Mouse (Mus musculus) frontal cortex, postnatal 10 days (tissue): ENCODE measurements at regions not wholly inside any gene's neighbourhood (a gene's known extent, or its start where the extent isn't known, plus 50 kb on each side); places are given as distances from the start of the nearest gene placed in this dataset.
"Not testable (repeated sequence)": the region's sequence is repeated elsewhere in the genome, so short reads cannot be mapped to it uniquely, and the experiment has no call there.

Source experiments
- DNase-seq, 2 experiments: peaks; one replicate each; pipeline ENCODE4 v3.0.0; 2022; ENCODE audit warnings: low spot score in 2 of 2, mixed read lengths in 1 of 2

DNA sequence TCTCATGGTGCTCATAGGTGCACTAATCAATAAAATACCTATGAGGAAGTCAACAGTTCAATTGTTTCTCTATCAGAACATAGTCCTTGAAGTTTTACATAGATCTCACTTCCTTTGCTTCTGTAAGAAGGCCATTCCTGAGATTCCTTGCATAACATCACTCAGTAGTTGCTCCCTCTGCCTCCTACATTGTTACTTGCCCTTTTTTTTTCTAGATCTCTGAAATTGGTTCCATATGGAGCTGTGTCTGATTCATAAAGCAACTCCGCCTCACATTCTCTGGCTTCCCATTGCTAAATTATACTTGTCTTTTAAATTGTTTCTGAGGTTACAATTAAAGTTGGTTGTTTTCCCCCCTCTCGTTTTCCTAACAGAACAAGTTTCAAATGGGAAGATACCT, 1000.7 kb downstream of the Ttll7 start:
- no peak for DNase-seq

- no peak for DNase-seq
Observed at GRCm38 (mm10) chr3:147841357-147841756, 989.2 kb downstream of the Ttll7 start.

DNA sequence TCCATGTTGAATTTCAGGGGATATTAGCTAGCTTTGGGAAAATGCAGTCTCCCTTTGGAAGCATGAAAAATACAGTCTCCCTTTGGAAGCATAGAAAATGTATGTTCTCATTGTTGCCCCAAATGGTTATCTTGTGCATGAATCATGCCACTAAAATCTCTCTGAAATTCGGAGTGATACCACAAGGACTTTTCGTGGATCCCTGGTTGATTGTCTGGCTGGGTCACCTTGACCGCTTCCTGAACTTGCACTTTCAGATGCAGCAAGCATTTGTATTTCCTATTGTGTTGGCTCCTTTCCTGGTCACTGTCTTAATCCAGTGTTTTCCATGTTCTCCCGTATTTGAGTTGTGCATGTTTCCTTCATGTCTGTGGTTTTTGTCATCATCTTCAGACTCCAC, 986.6 kb downstream of the Ttll7 start:
- DNase-seq: no peak

DNA sequence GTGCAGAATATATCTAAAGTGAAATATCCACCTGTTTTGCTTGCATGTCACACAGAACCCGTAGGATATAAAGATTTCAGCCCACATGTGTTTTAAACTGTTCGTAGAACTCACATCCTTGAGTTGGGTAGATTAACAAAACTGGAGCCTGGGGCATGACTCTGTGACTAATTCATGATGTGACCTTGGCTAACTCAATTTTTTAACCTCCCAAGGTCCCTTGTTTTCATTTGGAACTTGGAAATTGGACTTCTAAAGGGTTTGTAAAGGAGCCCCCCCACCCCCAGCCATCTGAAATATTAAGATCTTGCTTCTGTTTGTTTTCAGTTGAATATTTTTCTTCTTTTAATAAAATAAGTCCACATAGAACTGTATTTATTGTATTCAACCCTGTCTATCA, 983.5 kb downstream of the Ttll7 start:
- DNase-seq: no peak

GRCm38 (mm10) chr3:147825337-147825736, 973.2 kb downstream of the Ttll7 start:
- DNase-seq: no peak

DNA sequence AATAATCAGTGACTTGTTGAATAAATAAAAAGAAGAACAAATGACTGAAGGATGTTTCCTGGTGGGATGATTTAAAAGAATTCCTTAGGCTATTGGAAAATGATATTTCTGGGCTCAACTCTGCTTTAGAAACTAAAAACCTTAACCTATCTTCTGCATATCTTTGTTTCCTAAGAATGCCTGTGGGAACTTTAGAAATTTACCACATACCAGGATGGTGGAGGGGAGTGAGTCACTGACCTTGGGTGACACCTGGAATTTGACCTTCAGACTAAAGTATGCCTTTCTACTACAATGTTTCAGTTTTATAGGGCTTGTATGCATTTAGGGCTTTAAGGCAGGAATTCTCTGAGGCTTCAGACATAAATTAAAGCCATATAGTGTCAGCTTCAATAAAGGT, 972.3 kb downstream of the Ttll7 start:
- DNase-seq: no peak

GRCm38 (mm10) chr3:147814080-147814650, 962.0 kb downstream of the Ttll7 start:
- no peak for DNase-seq

DNA sequence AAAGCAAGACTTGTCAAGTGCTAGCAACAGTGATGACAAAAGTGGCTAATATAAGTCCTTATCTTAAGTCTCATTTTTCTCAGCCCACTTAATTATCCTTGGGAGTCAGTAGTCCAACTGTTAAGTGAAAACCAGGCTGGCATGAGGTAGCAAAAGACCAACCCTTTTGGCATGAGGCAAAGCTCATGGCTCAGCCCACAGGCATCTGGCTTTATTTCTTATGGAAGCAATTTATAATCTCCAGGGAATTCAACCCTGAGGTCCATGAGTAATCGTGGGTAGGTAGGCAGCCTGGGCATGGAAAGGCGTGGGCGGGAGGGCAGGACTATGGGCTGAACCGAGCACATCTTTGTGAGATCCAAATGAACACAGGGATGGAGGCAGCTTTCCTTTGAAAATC, 950.4 kb downstream of the Ttll7 start:
- no peak for DNase-seq

DNA sequence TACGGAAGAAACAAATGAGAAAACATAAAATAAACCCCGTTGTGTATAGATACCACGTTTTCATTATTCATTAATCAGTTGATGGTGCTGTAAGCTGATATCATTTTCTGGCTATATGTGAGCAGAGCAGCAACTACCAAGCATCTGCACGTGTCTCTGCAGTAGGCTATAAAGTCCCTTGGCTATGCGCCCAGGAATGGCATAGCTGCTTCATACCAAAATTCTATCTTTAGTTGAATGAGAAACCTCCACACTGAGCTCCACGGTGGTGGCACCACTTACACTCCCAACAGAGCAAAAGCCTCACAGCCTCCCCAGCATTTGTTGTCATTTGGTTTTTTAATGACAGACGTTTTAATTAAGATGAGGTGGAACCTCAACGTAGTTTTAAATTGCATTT, 944.4 kb downstream of the Ttll7 start:
- DNase-seq: no peak

GRCm38 (mm10) chr3:147795116-147795515, 942.9 kb downstream of the Ttll7 start:
- no peak for DNase-seq

DNA sequence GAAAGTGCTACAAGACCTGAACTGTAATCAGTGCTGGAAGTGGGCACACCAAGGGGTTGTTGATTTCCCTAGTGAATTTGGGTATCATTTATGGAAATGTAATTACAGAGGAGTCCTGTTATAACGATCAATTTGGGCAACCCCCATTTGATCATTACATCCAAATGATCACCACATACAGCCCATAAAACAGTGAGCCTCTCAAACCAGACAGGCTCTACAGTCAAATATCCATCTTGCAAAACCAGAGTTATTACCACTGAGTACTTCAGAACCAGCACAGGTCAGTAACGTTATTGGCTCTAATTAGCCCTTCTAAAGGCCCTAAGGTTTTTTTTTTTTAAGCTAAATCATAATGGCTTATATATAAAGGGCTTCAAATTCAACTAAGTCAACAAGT, 934.4 kb downstream of the Ttll7 start:
- no peak for DNase-seq

DNA sequence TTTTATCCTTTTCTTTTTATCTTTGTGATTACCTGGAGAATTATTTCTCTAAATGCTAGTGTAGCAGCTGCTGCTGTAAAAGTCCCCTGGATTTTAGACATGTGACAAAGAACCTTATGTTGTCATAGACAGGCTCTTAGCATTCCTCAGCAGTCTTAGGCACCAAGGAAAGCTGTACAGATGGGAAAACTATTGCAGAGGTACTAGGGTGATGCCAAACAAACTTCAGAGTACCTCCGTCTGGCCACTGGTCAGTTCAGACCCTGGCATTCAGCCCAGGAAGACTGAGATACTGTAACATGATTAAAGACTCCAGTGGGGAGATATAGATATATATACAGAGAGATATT, 898.6 kb downstream of the Ttll7 start:
- no peak for DNase-seq

DNA sequence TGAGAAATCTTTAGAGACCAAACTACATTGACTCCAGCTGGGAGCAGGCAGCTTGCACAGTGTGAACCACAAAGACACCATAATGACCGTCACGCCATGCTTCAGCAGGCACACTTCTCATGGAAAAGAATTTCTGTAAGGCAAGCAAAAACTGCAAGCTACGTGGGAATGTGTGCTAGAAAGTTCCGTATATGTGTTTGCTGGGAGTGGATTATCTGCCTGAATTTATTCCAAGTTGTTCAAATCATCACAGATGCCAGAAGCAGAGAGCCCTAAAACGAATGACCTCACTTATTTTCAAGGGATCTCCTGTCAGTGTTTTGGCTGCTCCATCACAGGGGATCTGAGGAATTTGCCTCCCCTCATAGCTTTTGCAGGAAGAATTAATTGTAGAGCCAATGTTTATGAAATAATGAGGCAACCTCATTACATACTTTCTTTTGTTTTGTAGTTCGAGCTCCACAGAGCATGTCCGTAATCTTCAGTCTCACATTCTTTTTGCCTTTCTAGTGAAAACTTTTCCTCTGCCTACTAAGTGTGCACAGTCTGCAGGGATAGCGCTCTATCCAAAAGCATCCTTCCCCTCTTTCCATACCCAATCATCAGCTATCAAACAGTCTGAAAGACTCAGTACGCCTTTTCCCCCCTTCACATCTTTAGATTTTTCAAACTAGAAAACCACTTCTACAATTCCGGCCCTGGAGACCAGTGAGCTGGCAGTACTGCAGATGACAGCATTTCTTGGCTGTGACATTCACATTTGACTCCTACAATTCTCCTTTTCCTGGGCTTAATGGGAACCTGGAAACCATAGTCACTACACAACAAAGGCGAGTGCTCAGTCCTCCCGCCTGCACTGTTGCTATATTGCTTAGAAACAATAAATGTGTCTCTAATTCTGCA, 898.0 kb downstream of the Ttll7 start:
- DNase-seq: no peak

DNA sequence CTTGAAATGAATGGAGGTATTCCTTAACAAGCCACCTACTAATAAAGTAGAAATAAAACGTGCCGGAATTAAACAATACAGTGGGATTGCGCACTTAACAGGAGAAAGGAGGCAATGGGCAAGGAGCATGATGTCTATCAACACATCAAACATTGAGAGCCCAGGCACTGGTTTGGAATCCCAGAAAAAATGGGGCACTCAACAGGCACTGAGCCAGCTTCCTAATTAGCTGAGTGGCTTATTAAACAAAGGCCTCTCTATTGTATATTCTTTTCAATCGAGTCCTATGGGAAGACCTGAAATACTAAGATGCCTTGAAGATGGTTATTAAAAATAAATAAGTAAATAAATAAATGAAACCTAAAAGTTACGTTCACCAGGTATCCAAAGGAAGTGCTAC, 897.3 kb downstream of the Ttll7 start:
- DNase-seq: no peak

DNA sequence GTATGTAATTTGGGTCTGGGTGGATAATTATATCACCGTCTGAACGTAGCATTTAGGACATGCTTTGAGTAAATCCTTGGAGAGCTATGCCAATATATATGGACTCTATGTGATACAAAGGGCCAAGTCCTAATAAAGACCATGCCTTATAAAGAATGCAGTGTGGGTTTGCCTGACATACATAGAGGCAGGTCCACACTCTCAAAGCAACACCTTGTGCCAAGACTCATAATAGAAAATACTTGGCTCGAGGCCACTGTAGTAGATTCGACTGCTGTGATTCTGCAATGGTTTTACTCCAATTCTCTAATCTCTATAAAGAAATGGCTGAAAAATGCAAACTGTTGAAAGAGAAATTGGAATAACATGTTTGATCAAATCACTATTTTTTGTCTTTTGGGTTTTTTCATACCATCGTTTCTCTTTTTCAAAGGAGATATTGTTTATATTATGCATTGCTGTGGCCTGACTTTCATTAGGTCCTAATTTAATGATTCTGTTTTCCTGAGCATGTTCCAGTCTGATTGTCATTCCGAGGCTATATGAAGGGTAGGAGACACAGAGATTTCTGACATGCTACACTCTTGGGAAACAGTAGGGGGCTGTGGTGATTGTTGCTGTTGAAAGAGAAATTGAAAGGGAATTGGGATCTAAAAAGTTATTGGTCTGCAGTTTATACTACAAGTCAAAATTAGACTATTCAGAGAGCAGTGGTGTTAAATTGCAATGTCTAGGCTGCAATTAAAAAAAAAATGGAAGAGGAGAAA, 884.7 kb downstream of the Ttll7 start:
- DNase-seq: no peak

DNA sequence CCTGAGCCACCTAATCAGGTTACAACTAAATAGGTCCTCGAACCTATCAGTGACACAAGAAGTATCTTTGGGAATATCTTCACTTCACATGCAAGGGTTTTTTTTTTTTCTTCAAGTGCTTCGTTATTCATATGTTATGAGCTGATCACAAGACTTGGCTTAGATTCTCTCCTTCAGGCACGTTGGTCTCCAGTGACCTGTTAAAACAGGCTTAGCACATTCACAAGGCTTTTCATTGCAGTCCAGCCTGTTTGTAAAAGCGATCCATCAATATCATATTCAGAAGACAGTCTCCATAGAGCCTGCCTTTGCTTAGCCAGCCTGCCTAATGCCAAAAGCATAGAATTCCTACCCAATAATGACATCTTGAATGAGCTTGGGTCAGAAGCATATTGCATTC, 864.2 kb downstream of the Ttll7 start:
- no peak for DNase-seq

DNA sequence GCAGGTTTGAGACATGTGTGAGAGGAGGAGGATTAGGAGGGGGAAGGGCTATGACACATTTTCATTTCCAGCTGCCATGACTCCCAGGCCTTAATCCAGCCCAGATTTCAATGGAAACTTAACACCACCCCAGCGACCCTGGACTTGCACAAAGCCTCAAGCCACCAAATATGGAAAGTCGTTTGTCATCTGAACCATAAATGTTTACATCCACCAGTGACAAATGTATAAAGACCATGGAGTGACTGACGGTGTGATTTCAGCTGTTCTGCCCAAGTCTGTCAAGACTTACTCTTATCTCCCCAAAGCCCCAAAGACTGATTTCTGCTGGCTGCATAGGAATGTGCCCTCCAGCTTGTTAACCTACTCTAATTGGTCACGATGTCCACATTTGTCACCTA, 855.2 kb downstream of the Ttll7 start:
- DNase-seq: no peak

DNA sequence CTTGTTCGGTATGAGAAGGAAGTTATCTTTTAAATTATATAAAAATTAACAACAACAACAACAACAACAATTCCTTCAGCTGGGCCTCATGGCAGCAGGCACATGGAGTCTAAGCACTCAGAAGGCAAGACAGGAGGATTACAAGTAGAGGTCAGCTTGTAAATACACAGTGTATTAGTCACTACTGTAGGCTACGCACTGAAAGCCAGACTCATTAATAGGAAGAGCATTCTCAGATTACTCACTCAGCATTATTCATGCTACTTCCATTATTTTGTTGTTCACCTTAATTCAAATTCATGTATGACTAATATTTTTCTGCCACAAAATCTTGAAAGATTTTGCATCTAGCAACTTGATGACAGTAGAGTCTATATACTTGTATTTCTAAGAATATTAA, 831.6 kb downstream of the Ttll7 start:
- no peak for DNase-seq

- no peak for DNase-seq
Observed at GRCm38 (mm10) chr3:147680299-147680698, 828.1 kb downstream of the Ttll7 start.

GRCm38 (mm10) chr3:147662572-147662971, 810.4 kb downstream of the Ttll7 start:
- no peak for DNase-seq

- DNase-seq: no peak
Observed at GRCm38 (mm10) chr3:147652849-147653248, 800.7 kb downstream of the Ttll7 start.

DNA sequence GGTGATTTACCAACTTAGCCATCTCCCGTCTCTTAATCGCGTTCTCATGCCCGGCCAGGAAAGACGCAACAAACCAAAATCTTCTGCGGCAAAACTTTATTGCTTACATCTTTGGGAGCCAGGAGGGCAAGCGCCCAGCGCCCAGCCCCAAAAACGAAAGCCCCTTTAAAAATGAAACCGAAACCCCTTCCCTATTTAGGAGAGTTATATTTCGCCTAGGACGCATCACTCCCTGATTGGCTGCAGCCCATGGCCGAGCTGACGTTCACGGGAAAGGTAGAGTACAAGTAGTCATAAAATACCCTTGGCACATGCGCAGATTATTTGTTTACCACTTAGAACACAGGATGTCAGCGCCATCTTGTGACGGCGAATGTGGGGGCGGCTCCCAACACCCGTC, 783.3 kb downstream of the Ttll7 start:
- not testable (repeated sequence) for DNase-seq

- DNase-seq: no peak
Observed at GRCm38 (mm10) chr3:147631151-147631550, 779.0 kb downstream of the Ttll7 start.
